Mouse (Mus musculus): ENCODE results near the gene Mgat2. TPM values are rescaled to one million over a fixed set of nuclear protein-coding genes. Genes with fewer than 3 reads are reported as not detected.

The Mgat2 gene
- polyA plus RNA-seq (2012; rRNA removed; ENCODE audit: low replicate concordance) = 16.2 and 19.1 TPM in 2 replicates

DNA sequence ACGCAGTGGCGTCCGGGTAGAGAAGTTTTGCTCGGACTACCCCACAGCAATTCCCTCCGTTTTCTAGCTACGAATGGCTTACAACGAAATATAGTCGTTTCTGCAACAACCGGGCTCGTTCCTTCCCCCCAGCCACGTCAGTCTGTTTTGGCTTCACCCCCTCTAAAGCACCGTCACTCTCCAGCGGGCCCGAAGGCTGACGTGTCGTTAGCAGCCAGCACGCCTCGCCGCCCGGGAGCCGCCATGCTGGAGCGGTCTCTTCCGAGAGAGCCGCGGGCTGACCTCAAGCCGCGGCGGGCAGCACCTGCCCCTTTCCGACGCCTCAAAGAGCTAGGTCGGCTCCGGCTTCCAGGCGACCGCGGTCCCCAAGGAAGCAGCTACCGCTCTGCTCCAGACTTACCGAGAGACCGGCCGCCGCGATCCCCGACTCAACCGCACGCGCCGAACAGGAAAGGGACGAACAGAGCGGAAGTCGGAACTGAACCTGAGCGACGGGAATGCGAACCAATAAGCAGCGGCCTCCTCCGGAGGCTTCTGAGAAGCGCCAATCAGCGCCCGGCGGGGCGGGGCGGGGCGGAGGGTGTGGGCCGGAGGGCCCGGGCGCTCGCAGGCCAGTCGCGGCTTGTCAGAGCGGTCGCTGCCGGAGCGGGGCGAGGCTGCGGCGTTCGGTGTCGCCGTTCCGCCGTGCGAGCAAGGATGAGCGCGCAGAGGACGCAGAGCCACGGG lies at the start of gene Mgat2, which contains the start of gene Rpl36al:
Gene Mgat2, plus strand, starts transcription at position 575 of the 726 bp plus-strand sequence.
Gene Rpl36al, minus strand, starts transcription at position 501 of the 726 bp plus-strand sequence.

DNA sequence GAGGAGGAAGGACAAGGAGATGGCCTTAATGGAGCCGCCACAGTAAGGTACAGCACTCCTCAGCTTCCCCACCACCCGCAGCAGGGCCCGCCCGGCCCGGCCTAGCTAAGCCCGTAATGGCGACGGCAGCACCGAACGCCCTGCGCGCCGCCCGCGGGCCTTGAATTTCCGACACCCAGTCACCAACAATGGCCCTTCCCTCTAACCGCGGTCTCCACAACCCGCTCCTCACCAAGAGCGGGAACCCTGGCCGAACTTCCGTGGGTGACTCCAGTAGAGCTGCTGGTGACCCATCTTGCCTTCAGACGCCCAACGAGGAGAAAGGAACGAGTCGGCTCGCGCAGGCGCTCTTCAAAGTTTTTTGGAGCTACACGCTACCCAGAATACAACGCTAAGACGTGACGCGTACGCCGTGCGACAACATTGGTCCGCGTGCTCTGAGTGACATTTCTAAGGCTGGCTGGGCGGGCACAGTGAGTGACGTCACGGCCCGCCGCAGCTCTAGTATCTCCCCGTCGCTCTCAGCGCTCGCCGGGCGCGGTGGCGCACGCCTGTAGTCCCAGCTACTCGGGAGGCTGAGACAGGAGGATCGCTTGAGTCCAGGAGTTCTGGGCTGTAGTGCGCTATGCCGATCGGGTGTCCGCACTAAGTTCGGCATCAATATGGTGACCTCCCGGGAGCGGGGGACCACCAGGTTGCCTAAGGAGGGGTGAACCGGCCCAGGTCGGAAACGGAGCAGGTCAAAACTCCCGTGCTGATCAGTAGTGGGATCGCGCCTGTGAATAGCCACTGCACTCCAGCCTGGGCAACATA lies 25.0 kb upstream of the Mgat2 start, which contains the start of gene Rps29:
Gene Rps29, minus strand, starts transcription at position 422 of the 813 bp plus-strand sequence.

DNA sequence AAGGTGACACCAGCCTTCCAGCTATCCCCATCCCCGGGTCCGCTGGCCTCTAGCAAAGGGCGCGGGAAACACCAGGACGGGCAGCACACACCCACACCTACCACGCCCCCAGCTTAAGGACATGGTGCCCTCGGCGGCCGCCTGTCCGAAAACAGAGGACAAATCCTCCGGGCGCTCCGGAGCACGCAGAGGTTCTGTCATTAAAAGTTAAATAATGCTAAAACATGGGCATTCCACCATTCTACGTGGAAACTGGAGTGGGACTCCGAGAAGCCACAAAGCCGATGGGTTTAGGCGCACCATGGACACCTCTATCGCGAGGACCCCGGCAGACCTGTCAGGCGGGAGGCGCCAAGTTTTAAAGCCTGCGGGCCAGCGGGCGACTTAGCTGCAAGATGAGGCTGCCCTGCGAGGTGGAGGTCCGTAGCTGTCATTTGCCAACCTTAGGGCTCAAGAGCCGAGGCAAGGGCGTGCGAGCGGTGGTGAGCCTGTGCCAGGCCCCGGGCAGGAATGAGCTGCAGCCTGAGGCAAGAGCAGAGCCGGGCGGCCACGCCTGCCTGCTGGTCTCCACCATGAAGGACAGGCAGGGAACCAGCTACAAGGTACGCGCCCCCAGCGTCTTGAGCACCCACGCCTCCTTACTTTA lies 15.4 kb upstream of the Mgat2 start, which contains the start of gene Lrr1:
Gene Lrr1, plus strand, starts transcription at position 354 of the 646 bp plus-strand sequence.

DNA sequence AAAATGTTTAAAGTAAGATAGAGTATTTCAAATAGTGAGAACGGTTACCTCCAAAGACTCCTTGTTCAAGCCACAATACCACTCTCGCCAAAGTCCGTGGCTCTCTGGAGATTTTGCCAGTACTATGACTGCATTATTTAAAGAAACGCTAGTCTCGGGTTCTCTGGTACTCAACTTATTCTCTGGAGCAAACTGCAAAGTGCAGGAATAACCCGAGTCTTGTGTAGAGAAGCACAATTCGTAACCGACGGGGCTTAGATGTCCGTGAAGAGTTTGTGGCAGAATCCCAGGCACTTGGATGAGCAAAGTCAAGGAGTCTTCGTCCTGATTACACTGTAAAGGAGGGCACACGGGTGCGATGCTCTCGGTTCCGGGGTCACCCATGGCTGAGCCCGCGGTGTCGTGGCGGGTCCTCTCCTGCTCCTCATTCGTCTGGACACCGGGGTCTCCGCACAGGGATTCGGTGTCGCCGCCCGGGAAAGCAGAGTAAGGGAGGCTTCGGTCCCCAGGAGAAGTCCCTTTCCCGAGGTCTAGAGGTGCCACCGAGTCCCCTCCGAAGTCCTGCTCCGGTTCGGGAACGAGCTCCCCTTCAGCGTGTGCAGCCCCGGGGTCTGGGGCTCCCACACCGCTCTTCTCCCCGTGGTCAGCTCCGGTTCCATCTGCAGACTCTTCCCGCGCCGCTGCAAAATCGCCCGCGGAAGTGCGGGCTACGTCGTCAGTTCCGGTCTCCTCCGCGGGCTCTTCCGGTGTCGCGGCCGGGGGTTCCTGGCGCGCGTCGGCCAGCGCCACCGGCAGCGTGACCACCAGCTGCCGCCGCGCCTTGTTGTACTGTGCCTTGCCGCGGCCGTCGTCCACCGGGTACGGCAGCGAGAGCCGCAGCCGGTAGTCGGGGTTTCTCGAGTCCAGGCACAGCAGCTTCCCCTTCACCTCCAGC lies 12.8 kb downstream of the Mgat2 start, which contains the start of gene Gm49383:
Gene Gm49383, minus strand, starts transcription at position 661 of the 934 bp plus-strand sequence.

DNA sequence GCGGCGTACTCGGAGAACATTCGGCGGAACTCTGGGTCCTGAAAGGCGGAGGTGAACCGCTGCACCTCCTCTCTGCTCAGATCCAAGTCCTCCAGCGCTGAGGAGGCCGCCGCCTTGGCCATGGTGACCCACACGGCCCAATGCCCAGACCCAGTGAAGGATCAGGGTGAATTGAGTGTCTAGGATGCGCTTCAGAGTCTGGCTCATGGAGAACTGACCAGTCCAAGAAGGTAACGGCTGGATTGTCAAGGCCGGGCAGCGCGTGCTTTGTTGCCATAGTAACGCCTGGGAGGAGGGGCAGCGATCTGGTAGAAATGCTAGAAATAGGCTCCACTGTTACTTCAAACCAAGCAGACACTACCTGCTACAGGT lies 14.2 kb downstream of the Mgat2 start, which contains the start of gene Dnaaf2:
Gene Dnaaf2, minus strand, starts transcription at position 266 of the 372 bp plus-strand sequence.

DNA sequence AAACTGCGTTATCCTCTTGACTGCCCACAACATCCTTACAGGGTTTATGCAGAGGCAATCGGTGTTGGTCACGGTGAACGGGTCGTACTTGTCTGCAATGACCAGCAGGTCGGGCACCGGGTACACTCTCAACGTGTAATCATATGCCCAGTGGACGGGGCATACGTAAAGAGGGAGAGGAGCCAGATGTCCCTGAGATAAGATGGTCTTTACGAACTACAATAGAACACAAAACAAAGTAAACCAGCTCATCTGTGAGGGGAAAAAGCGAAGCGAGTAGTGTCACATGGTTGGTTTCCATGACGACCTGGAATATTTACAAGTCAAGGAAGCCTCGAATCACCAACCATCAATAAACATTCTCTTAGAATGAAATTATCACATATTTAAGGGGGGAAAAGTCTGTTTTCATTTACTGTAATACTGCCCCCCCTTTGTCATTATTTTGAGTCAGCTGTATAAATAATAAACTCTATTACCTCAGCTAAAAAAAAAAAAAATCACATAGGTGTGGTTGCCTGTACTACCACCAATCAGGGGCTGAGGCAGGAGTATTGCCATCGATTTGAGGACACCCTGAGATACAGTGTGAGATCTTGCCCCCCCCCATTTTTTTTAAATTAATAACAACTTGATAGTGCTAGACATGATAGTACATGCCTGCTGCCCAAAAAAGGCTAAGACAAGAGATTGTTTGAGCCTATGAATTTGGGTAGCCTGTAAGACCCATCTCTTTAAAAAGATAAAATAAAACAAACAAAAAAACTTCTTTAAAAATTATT lies 20.3 kb downstream of the Mgat2 start, which contains the start of gene Gm49384:
Gene Gm49384, minus strand, starts transcription at position 216 of the 782 bp plus-strand sequence.

DNA sequence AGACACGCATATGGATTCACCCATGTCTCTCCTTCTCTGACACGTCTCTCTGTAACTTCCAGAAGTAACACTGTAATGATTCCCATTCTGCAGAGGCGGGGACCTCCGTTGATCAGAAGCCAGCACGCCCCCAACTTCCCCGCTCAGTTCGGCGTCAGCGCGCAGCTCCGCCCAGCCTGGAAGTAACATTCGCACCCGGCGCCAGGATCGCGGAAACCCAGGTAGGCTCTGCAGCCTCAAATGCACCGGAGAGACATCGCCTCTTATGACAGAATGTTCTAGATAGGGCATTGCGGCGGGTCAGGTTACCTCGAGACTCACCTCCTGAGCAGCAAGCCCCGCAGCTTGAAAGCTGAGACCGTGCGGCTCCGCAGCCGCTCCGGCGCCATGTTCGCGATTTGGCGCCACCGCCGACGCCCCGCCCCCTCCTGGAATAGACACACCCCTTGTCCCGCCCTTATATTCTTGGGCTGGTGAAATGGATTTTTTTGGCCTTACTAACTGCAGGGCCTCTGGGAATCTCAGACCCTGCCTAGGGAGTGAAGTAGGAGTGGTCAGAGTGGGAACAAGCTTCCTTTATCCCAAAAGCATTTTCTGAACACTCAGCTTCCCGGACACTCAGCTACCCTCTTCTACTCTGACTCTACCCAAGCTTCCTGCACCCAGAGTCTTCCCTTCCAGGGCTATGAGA lies 44.0 kb downstream of the Mgat2 start, which contains the start of gene Pole2:
Gene Pole2, minus strand, starts transcription at position 420 of the 691 bp plus-strand sequence.

Other genes starting within 250 kb of the Mgat2 start
- 981 and 1,371 TPM in 2 replicates for gene Rps29, start 25.0 kb upstream of the Mgat2 start, polyA plus RNA-seq (2012; rRNA removed; ENCODE audit: low replicate concordance)
- gene Lrr1, start 15.3 kb upstream of the Mgat2 start, polyA plus RNA-seq (2012; rRNA removed; ENCODE audit: low replicate concordance) = 0.32 and 0.79 TPM in 2 replicates
- 17.2 and 19.6 TPM in 2 replicates for gene Rpl36al, start 74 bp upstream of the Mgat2 start, polyA plus RNA-seq (2012; rRNA removed; ENCODE audit: low replicate concordance)
- 1.3 and 3.2 TPM in 2 replicates for gene Gm49383, start 12.9 kb downstream of the Mgat2 start, polyA plus RNA-seq (2012; rRNA removed; ENCODE audit: low replicate concordance)
- 0.50 and 0.89 TPM in 2 replicates for gene Dnaaf2, start 14.3 kb downstream of the Mgat2 start, polyA plus RNA-seq (2012; rRNA removed; ENCODE audit: low replicate concordance)
- gene Gm49384, start 20.1 kb downstream of the Mgat2 start, polyA plus RNA-seq (2012; rRNA removed; ENCODE audit: low replicate concordance) = not detected in 2 replicates
- gene Pole2, start 44.0 kb downstream of the Mgat2 start, polyA plus RNA-seq (2012; rRNA removed; ENCODE audit: low replicate concordance) = 1.7 and 2.1 TPM in 2 replicates
- gene Klhdc1, start 57.0 kb downstream of the Mgat2 start, polyA plus RNA-seq (2012; rRNA removed; ENCODE audit: low replicate concordance) = 0.14 and 0.18 TPM in 2 replicates
- 16.5 and 24.0 TPM in 2 replicates for gene Klhdc2, start 112.5 kb downstream of the Mgat2 start, polyA plus RNA-seq (2012; rRNA removed; ENCODE audit: low replicate concordance)
- gene Nemf, start 173.0 kb downstream of the Mgat2 start, polyA plus RNA-seq (2012; rRNA removed; ENCODE audit: low replicate concordance) = 0.27 and 0.35 TPM in 2 replicates
- 212 and 660 TPM in 2 replicates for gene Arf6, start 188.0 kb downstream of the Mgat2 start, polyA plus RNA-seq (2012; rRNA removed; ENCODE audit: low replicate concordance)
- gene Gm9887, start 188.3 kb downstream of the Mgat2 start, polyA plus RNA-seq (2012; rRNA removed; ENCODE audit: low replicate concordance) = 3.3 and 5.5 TPM in 2 replicates

Data from duodenum, adult 2 months (tissue).